Mouse (Mus musculus) spleen, embryonic (tissue): ENCODE results near the gene Pnma1.

Experiments
- CTCF ChIA-PET: fragments of 350-600 bp; sonication (Branson Sonifier 250); formaldehyde crosslinking; loops from one replicate; lab custom pipeline; 2022; lab: Charles Lee

Gene Pnma1

DNA sequence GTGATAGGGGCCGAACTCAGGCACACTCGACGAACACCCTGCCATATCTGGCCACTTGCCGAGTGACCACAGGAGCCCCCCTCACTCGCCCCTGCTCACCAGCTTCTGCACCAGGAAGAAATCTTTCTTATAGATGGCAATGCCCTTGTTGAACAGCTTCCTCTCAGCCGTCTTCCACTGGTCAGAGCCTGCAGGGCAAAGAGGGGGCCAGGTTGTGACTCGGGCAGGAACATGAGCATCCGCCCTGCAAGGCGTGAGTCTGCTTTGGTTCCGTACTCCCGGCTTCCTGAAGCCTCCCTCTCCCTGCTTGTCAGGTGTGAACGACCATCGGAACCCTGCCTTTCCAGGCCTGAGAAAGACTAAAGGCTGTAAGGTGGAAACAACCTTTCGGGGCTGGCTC is 9.9 kb upstream of the Pnma1 start:
- CTCF ChIA-PET, result interaction anchor here (0.6 kb wide), 1 partner anchor 33 kb away, joined by 8 read pairs; no protein-coding TSS in a partner anchor

DNA sequence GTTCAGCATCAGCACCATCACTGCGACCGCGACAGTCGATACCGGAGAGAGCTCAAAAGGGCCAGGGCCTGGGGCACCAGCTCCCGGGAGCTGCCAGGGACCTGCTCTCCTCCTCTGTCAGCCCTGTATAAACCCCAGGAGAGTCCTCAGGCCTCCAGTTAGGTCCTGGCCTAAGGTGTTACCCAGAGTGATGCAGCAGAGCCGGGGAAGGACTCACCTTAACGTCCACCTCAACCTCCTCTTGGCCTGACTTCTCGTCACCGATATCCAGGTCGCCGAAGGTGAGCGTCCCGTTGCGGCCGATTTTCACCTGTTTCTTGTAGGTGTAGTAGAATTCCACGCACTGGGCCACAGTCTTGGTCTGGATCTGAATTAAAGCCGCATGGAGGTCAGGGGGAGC is 7.9 kb upstream of the Pnma1 start:
- CTCF ChIA-PET, result no interaction called here

GRCm38 (mm10) chr12:84155523-84155871 is 7.2 kb upstream of the Pnma1 start:
- CTCF ChIA-PET, result interaction anchor here (0.6 kb wide), 1 partner anchor 67 kb away, joined by 5 read pairs; no protein-coding TSS in a partner anchor

- CTCF ChIA-PET, result interaction anchor here (0.6 kb wide), 1 partner anchor 68 kb away, joined by 5 read pairs; no protein-coding TSS in a partner anchor
Measured at GRCm38 (mm10) chr12:84154786-84155522, 6.7 kb upstream of the Pnma1 start.

GRCm38 (mm10) chr12:84153414-84153813 is 5.1 kb upstream of the Pnma1 start:
- CTCF ChIA-PET, result no interaction called here

DNA sequence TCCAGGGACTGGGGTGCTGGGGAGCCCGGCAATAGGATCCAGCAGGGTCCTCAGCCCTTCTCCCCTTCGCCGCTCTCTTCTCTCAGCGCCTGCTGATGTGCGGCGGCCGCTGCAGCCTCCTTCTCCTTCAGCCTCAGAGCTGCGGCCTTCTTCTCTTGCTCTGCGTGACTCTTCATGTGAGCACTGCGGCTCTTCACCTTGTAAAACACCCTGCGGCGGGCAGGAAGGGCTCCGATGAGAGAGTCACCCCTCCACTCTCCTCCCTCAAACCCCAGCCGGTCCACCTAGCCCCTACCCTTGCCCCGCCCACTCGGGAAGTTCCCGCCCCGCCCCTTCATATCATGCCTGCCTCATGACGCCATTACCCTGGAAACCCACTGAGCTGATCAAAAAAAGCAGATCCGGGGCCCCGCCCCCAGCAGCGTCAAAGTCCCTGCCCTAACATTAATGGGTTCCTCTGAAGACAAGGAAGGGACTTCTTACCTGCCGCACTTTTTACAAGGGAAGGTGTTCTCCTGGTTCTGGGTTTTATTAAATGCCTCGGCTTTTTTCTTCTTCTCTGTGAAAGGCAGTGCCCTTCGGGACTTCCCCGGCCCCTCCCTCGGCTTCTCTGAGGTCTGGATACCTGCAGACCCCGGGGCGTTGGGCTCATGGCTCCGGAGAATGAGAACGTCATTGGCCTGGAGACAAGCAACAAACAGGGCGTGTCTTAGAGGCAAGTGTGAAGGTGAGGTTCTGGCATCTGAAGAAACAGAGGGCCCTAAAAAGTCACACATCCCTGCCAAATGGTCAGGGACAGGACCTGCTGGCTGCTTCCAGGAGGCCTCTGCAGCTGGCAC is 4.3 kb upstream of the Pnma1 start:
- CTCF ChIA-PET, result no interaction called here

- CTCF ChIA-PET, result no interaction called here
Measured at GRCm38 (mm10) chr12:84151911-84152310, 3.6 kb upstream of the Pnma1 start.

GRCm38 (mm10) chr12:84150976-84151375 is 2.7 kb upstream of the Pnma1 start:
- CTCF ChIA-PET, result no interaction called here

DNA sequence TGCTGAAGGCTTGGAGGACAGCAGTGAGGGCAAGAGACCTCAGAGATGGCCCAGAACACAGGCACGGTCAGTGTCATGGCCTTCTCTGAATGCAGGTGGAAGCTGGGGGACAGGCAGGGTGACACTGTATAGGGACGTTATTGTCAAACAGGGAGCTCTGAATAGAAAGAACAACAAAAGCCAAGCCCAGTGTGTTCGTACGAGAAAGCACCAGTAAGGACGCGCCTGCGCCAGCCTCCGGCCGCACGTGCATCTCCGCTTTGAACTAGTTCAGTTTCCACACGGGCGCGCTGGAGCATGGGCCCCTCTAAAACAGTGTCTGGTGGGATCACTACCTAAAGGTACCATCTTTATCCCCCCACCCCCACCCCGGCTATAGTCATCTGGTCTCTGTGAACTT is 1.7 kb upstream of the Pnma1 start:
- CTCF ChIA-PET, result interaction anchor here (0.6 kb wide), 1 partner anchor 100 kb away, joined by 4 read pairs; no protein-coding TSS in a partner anchor

DNA sequence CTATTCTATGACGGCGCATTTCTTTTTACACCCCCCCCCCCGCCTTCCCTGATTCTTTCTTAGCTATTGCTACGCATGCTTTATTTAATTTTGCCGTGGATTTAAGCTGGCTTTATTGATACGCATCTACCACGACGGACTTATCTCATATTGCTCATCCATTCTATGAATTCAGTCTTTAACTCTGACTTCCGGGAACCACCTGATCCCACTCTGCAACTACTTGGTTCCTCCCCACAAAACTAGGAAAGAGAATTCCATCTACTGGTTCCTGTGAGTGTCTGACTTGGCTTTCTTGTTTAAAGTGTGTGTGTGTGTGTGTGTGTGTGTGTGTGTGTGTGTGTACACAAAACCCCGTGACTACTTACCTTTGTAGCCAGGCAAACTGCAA is 328 bp upstream of the Pnma1 start:
- CTCF ChIA-PET, result interaction anchor here (0.6 to 0.7 kb wide), 4 partner anchors 27 to 150 kb away, joined by 3 to 8 read pairs (median 3); no protein-coding TSS in a partner anchor

DNA sequence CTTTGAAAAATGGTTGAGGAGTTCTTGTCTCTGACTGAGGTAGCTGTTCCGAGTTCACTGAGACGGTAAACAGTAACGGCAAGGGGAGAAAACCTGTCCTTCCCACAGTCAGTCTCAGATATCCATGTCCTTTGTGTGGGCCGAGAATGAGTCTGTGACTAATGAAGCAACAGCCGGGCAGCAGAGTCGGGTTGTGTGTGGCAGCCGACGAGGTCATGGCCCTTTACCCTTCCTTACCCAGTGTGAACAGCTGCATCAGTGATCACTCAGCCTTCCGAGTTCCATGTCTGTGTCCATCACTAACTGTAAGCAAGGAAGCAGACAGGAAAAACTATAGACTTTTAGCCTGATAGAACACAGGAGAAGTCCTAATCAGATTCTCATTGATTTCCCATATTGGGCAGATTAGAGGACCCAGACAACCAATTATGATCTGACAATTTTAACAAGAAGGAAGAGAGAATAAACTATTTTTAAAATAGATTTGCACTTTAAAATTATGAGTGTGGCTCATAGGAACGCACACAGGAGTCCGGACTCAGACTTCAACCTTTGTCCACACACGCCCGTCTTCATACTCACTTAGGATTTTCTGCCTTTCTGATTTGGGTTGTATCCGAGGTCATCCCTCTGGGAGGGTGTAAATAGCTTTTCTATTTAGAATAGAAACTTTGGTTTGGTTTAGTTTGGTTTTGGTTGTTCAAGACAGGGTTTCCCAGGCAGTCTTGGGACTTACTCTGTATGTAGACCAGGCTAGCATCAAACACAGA is 5.8 kb downstream of the Pnma1 start:
- CTCF ChIA-PET, result no interaction called here

DNA sequence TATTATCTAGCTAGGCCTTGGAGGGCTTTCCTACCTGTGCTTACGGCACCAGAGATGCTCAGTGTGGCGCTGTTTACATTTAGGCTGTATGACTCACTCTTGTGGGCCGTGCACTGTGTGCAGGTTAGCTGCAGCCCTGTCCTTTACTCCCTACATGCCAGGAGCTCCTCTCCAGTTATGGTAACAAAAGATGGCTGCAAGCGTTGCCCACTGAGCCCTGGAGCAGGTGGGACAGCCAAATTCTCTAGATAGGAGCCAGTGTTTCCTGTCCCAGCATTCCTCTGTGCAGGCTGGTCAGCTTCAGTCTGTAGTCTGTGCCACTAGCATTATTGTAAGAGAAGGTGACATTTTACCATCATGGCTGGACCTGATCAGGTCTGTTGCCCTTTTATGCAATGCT is 7.0 kb downstream of the Pnma1 start:
- CTCF ChIA-PET, result no interaction called here

DNA sequence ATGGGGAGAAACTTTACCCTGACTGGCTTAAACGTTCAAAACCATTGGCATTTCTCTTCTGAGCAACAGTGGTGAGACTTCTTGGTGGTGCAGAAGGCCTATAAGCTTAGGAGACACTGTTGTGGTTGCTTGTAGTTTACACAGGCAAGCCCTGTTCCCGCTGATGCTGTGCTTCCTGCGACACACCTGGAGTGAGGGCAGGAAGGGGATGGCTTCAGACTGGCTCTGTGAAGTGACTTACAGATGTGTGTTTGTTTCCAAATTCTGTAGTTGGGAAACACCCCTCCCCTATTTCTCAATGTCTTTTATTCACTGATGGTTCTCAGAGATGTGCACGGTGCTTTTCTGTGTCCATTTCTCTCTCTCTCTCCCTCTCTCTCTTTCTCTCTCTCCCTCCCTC is 8.2 kb downstream of the Pnma1 start:
- CTCF ChIA-PET, result no interaction called here

DNA sequence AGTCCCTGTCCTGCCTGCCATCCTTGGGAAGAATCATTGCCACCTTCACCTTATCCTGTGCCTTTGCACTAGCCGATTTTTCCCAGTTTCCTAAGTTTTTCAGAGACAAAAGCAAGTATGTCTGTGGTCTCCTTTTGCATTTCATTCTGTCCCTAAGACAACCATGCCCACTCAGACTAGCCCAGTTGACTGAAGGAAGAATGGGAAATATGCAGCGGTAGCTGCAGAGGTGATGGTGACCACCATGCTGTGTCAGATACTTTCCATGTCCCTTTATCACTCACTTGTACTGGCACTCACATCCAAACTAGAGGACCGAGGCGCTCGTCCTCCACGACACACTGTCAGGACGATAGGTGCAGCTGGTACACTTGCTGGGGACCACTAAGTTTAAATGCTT is 11.2 kb downstream of the Pnma1 start:
- CTCF ChIA-PET, result no interaction called here

DNA sequence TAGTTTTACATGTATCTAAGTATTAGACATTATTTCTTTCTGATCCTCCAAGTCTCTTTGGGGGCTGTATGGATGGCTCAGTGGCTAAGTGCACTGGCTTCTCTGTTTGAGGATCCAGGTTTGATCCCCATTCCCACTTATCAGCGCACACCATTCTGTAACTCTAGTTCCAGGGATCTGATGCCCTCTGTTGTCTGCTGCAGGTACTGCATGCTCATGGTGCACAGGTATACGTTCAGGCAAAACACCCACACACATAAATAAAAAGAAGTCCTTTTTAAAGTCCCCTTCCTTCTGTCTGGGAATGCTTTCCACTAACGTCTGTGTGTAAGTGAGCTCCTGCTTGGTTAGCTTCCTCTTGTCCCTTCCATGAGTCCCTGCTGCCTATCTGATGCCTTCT is 16.0 kb downstream of the Pnma1 start:
- CTCF ChIA-PET, result interaction anchor here (0.7 kb wide), 1 partner anchor 173 kb away, joined by 3 read pairs; no protein-coding TSS in a partner anchor

DNA sequence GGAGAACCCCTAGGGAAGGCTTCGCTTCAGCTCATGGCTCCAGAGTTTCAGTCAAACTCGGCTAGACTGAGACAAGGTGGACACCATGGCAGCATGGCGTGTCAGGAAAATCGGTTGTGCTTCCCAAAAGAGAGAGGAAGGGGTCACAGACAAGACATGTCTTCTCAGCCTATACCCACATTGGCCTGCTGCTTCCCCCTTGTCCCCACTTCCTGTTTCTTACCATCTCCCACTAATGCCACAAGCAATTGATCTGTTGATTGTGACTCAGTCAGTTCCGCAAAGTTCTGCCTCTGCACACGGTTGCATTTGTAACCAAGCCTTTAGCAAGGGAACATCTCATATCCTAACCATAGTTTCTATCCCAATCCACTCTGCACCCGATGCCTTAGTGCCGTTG is 18.4 kb downstream of the Pnma1 start:
- CTCF ChIA-PET, result no interaction called here

- CTCF ChIA-PET, result no interaction called here
Measured at GRCm38 (mm10) chr12:84128576-84128975, 19.7 kb downstream of the Pnma1 start.

- CTCF ChIA-PET, result no interaction called here
Measured at GRCm38 (mm10) chr12:84126899-84127298, 21.4 kb downstream of the Pnma1 start.

- CTCF ChIA-PET, result no interaction called here
Measured at GRCm38 (mm10) chr12:84125892-84126291, 22.4 kb downstream of the Pnma1 start.

DNA sequence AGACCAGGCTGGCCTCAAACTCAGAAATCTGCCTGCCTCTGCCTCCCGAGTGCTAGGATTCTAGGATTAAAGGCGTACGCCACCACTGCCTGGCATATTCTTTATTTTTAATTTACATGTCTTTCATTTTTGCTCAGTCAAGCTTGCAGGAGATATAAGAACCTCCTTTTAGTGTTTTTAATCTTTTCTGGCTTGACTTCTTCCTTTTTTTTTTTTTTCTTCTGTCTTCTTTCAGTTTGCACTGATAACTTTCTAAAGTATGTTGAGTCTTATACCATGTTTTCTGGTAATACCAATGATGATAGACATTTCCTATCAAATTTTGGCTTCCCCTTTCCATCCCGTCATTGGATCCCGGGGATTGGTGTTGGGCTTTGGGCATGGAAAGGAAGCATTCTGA is 28.7 kb downstream of the Pnma1 start:
- CTCF ChIA-PET, result no interaction called here

- CTCF ChIA-PET, result no interaction called here
Measured at GRCm38 (mm10) chr12:84114153-84114994, 33.9 kb downstream of the Pnma1 start, which contains the start of gene Dnal1. TSS of gene Dnal1 (plus strand) at chr12:84114366.
